Mouse (Mus musculus) limb, embryonic 15.5 days (tissue): ENCODE data around the gene Samd5. TPM values are rescaled to one million over a fixed set of nuclear protein-coding genes. Genes with fewer than 3 reads are reported as not detected.

Experiments used
- ATAC-seq: fragments of 200-750 bp; cut with Nextera tagmentation; 2 replicates; pipeline ENCODE4 v1.8.0; 2017; ENCODE audit warnings: low read depth, moderate TSS enrichment; ENCODE audit not compliant: insufficient number of reproducible peaks, low FRiP score, low TSS enrichment
- H3K27ac ChIP-seq: fragments of 300-500 bp; sonication (generic); 2 replicates; pipeline ENCODE4 v1.5.1; 2015; ENCODE audit warnings: moderate library complexity, mild to moderate bottlenecking, inconsistent platforms
- H3K27me3 ChIP-seq: fragments of 300-500 bp; sonication (generic); 2 replicates; pipeline ENCODE4 v1.6.1; 2015; ENCODE audit warnings: inconsistent platforms
- H3K36me3 ChIP-seq: fragments of 300-500 bp; sonication (generic); 2 replicates; pipeline ENCODE4 v1.6.1; 2015; ENCODE audit warnings: inconsistent platforms
- H3K4me1 ChIP-seq: fragments of 300-500 bp; sonication (generic); 2 replicates; pipeline ENCODE4 v1.6.1; 2015; ENCODE audit warnings: inconsistent platforms
- H3K4me2 ChIP-seq: fragments of 300-500 bp; sonication (generic); 2 replicates; pipeline ENCODE4 v1.6.1; 2015; ENCODE audit warnings: mild to moderate bottlenecking, inconsistent platforms
- H3K4me3 ChIP-seq: fragments of 300-500 bp; sonication (generic); 2 replicates; pipeline ENCODE4 v1.5.1; 2015; ENCODE audit warnings: mild to moderate bottlenecking, inconsistent platforms
- H3K9ac ChIP-seq: fragments of 300-500 bp; sonication (generic); 2 replicates; pipeline ENCODE4 v1.6.1; 2015; ENCODE audit warnings: inconsistent platforms
- H3K9me3 ChIP-seq: fragments of 300-500 bp; sonication (generic); 2 replicates; pipeline ENCODE4 v1.6.1; 2016; ENCODE audit warnings: inconsistent platforms
- WGBS: fragments of 180-500 bp; shearing (Covaris S2); methylation state at CpG from one replicate; pipeline ENCODE4 v1.1.7; 2015; 5-methylcytosine and 5-hydroxymethylcytosine counted together
- polyA plus RNA-seq: library from polyadenylated mRNA; unstranded; fragments of >200 nt; fragmentation: Nextera tagmentation; extraction: Ambion mirVana; gene quantifications from 2 replicates; pipeline ENCODE4 v1.2.1, GENCODE M21; 2015

Gene Samd5
- 8.9 and 9.1 TPM in 2 replicates for polyA plus RNA-seq

DNA sequence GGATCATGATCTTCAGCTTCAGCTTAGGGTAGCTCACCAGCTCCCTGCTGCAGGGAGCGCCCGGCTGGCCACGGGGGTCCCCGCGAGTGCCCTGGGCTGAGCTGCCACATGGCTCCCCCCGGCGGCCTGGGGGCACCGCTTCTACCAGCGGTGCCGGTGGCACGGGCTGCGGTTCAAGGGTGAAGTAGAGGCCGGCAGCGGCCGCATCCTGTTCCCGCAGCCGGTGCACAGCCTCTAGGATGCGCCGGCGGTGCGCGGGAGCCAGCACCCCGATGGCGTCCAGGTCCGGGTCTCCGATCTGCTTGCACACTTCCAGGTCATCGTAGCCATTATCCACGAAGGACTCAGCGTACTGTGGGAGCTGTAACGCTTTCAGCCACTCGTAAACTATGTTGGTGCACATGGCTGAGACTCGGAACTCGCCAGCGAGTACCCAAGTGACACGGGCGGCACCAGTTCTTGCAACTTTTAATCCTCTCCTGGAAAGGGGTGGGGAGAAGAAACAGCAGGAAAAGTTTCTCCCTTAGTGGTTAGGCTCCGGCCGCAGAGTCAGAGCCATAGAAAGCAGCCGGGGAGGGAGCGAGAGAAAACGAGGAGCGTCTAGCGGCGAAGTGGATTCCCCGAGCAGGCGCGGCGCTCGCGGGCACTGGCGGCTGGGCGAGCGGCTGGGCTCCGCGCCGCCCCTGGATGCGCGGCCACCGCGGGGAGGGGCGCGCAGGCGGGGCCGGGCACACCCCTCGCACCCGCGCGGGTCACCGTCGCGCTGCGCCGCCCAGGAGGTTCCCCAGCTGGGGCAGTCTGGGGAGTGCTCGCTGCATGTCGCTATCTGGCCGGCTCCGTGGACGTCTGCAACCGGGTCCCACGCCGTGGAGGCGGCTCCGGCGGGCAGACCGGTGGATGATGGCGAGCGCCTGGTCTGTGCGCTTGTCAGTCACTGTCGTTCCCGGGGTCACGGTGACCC, at the start of gene Samd5:
Gene Samd5, minus strand, starts transcription at position 648 of the 961 bp plus-strand sequence.
- peak; percentile 71 for ATAC-seq
- H3K9me3 ChIP-seq: no peaks in the 10 kb centered on the region
- H3K27ac ChIP-seq: peak within 1 kb of the TSS; percentile 43
- peak within 1 kb of the TSS; percentile 95 for H3K4me2 ChIP-seq
- peak within 1 kb of the TSS; percentile 64 for H3K9ac ChIP-seq
- under 1% methylated on average over 87 of the region's 91 CpGs for WGBS
- H3K36me3 ChIP-seq: no peaks in the 10 kb centered on the region
- peaks cover 22% of the 10 kb centered on the region for H3K4me1 ChIP-seq
- H3K27me3 ChIP-seq: no peaks in the 10 kb centered on the region; the same call in 1 of the 2 replicates
- H3K4me3 ChIP-seq: peak within 1 kb of the TSS; percentile 57

DNA sequence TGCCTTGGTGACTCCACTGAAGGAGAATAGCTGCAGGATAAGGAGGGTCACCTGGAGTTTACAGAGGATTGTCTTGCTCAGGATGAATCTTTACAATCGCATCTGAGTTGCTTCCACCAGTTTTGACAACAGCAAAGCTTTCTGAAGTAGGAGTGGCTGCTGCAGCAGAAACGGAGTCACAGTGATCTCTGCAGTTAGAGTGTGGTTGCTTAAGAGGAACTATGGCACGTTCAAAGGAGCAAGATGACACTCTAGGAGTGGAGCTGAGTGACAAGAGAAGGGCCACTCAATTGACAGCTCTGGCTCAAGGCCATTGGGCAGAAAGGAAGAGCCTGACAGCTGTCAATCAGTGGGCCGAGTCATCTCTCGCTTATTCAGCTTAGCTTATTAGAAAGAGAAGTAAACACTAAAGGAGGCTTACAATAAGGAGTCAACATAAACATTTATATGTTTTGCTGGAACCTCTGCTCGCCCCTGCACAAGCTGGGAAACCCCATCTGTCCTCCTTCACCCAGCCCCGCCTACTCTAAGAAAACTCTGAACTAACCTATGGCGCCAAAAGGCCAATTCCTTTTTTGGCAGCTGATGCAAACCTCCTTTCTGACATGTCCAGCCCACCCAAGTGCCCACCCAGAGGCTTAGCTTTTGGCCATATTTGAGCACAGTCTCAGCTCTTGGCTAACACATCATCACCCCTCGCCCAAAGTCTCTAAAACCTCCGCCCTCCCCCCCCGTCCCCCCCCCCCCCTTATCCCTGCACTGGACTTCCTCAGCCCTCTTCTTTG, 47.7 kb upstream of the Samd5 start:
- H3K27ac ChIP-seq: no peak overlapping the region
- 77% methylated on average over 11 of the region's 11 CpGs for WGBS

DNA sequence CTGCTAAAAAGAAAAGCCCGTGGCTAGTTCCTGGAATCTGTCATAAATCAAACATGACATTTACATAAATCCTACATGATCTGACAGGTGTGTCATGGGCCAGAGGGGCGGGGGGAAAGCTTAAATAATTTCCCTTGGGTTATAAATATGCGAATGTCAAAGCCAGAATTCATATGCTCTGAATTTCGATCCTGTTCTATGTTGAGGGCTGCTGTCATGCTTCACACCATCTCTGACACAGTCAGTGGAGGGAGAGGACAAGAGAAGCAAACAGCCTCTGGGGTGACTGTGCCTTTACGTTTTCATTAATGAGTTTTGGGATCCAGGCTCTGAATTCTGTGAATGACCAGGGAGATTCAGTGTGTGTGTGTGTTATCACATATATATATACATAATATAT, 45.0 kb upstream of the Samd5 start:
- H3K9me3 ChIP-seq: no peaks in the 10 kb centered on the region
- no peaks in the 10 kb centered on the region for H3K27me3 ChIP-seq
- H3K9ac ChIP-seq: no peak overlapping the region
- no peak overlapping the region for H3K4me2 ChIP-seq
- H3K4me3 ChIP-seq: no peak overlapping the region
- H3K4me1 ChIP-seq: no peaks in the 10 kb centered on the region
- 55% methylated on average over 5 of the region's 5 CpGs for WGBS
- ATAC-seq: no peak
- no peaks in the 10 kb centered on the region for H3K36me3 ChIP-seq
- H3K27ac ChIP-seq: no peak overlapping the region

More for the DNA sequence above, 47.7 kb upstream of the Samd5 start:
- H3K4me2 ChIP-seq: no peak overlapping the region
- no peak overlapping the region for H3K9ac ChIP-seq
- no peaks in the 10 kb centered on the region for H3K4me1 ChIP-seq
- H3K27me3 ChIP-seq: no peaks in the 10 kb centered on the region
- ATAC-seq: no peak
- H3K4me3 ChIP-seq: no peak overlapping the region
- no peaks in the 10 kb centered on the region for H3K9me3 ChIP-seq
- H3K36me3 ChIP-seq: no peaks in the 10 kb centered on the region

DNA sequence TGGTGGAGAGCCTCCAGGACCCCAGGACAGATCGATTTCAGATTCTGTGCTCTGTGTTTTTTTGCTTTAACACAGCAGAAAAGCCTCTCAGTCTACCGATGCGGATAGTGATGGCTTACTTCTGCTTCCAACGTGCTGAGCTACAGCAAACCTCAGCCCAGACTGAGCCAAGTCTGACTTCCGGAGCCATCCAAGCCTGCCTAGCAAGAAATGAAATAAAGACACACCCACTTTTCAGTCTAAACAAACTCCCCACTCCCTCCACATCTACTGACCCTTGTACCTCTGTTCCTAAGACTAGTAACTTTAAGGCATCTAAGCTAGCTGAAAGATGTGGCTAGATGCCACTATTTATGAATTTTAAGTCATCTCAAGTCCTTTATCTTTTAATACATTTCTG, 43.1 kb upstream of the Samd5 start:
- Histone ChIP-seq H3K4me1 (no peaks in the 10 kb centered on the region), H3K4me2 (no peak overlapping the region), H3K36me3 (no peaks in the 10 kb centered on the region), H3K4me3 (no peak overlapping the region), H3K9ac (no peak overlapping the region), H3K9me3 (no peaks in the 10 kb centered on the region), H3K27me3 (no peaks in the 10 kb centered on the region), H3K27ac (no peak overlapping the region)
- ATAC-seq: no peak
- 59% methylated on average over 5 of the region's 5 CpGs for WGBS

DNA sequence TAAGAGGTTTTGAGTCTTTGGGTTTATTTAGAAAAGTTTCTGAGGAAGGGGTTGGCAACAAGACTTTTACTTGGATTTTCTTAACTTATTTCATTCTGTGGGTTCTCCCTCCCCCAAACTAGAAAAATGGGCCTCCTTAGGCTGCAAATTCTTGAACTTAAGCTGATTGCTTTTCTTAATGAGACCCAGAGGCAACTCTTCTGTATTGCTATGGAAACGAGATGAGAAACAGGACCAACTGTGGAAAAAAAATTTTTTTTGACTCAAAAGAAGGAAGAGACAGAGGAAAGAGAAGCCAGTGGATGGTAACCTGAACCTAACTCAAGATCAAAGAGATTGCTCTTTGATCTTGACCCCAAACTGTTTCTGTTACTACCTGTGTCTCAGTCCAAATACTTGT, 29.9 kb upstream of the Samd5 start:
- no peaks in the 10 kb centered on the region for H3K36me3 ChIP-seq
- no peaks in the 10 kb centered on the region for H3K9me3 ChIP-seq
- no peak overlapping the region for H3K9ac ChIP-seq
- WGBS: 18% methylated on average over 1 of the region's 1 CpGs
- no peak overlapping the region; the same call in 1 of the 2 replicates for H3K27ac ChIP-seq
- 0 out of 2 replicates have a peak, but pooled peaks cover 3% of the 10 kb centered on the region for H3K4me1 ChIP-seq
- no peak overlapping the region for H3K4me2 ChIP-seq
- no peak for ATAC-seq
- no peaks in the 10 kb centered on the region for H3K27me3 ChIP-seq
- no peak overlapping the region for H3K4me3 ChIP-seq

DNA sequence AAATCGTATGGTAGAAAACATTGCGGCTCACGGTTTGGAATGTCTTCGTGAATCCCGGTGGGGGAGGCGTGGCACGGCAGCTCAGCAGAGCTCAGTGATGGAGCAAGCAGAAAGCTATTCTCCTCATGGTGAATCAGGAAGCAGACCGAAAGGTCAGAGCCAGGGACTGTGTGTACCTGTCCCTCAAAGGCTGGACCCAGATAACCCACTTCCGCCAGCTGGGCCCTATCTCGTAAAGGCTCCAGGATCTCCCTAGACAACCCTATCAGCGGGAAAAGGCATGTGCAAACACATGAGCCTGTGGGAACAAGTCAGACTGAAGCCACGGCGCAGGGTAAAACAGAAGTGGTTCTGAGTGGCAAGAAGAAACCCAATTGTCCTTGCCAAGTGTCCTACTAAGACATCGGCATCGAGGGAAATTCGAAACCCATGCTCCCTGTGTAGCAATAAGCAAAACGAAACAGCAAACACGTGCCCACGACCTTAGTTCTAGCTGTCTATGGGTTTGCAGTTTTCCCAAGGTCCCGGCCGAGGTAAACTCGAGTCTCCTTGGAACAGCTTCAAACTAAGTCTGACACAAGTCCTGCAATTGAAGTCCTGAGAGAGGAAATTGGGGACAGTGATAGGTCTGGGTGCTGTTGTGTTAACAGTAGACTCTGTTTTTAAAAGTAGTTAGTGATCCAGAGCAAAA, 24.2 kb upstream of the Samd5 start:
- WGBS: 85% methylated on average over 22 of the region's 22 CpGs
- ATAC-seq: no peak
- Histone ChIP-seq H3K27ac (no peak overlapping the region), H3K4me1 (no peaks in the 10 kb centered on the region), H3K9me3 (no peaks in the 10 kb centered on the region), H3K4me2 (no peak overlapping the region), H3K9ac (no peak overlapping the region), H3K27me3 (no peaks in the 10 kb centered on the region), H3K36me3 (no peaks in the 10 kb centered on the region), H3K4me3 (no peak overlapping the region)

DNA sequence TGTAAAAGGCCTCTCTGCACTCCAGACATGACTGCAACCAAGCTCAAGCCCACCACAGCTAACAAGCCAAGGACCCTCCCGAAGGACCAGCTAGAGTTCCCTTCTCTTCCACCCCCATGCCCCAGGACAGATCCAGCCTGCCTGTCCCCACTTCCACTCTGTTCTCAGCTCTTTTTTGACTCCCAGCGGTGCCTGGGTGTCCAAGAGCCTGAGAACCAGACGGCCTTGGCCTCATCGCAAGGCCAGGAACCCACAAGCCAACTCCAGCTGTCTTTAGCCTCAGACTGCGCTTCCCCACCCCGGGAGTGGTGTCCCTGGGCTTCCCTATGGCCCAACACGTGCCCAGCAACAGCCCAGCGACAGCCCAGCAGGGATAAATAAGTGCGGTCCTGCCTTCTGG, 23.1 kb upstream of the Samd5 start:
- no peaks in the 10 kb centered on the region for H3K9me3 ChIP-seq
- 82% methylated on average over 9 of the region's 9 CpGs for WGBS
- no peak overlapping the region for H3K27ac ChIP-seq
- no peaks in the 10 kb centered on the region for H3K36me3 ChIP-seq
- H3K4me1 ChIP-seq: no peaks in the 10 kb centered on the region
- H3K27me3 ChIP-seq: no peaks in the 10 kb centered on the region
- no peak for ATAC-seq
- no peak overlapping the region for H3K4me2 ChIP-seq
- no peak overlapping the region for H3K4me3 ChIP-seq
- no peak overlapping the region for H3K9ac ChIP-seq

GRCm38 (mm10) chr10:9696543-9697141, 21.6 kb upstream of the Samd5 start:
- H3K27me3 ChIP-seq: no peaks in the 10 kb centered on the region
- no peaks in the 10 kb centered on the region for H3K4me1 ChIP-seq
- H3K36me3 ChIP-seq: no peaks in the 10 kb centered on the region
- no peak for ATAC-seq
- H3K4me2 ChIP-seq: no peak overlapping the region
- no peak overlapping the region for H3K4me3 ChIP-seq
- H3K9ac ChIP-seq: no peak overlapping the region
- WGBS: 33% methylated on average over 6 of the region's 6 CpGs
- H3K9me3 ChIP-seq: no peaks in the 10 kb centered on the region
- no peak overlapping the region for H3K27ac ChIP-seq

DNA sequence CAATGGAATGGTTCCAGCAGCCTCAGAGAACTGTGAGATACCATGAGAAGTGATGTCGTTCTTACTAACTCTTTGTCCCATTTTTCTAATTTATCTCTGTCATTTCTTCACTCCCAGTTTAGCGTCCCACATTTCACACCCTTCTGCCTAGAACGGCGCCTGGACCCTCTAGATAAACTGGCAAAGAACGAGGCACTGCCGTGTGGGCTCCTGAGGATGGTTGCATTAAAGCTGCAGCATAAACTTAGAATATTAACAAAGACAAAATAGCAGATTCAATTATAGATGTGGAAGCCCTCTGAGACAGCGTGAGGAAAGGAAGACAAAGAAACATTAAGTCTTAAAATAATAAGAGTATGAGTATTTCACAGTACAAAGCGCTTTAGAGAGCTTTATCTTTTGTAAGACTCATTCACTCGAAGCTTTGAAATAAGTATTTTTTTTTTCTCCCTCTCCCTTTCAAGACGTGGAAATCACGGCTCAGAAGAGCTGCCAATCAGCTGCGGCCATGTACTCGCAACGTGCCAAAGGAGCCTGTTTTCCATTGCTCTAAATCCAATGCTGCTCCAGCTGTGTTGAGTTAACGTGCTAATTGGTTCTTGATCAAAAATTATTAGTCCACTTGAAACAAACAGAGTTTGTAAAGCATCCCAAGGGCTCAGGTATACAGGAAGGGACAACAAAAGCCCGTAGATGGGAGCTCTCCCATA, 19.1 kb upstream of the Samd5 start:
- H3K4me3 ChIP-seq: no peak overlapping the region
- 58% methylated on average over 16 of the region's 16 CpGs for WGBS
- H3K9me3 ChIP-seq: no peaks in the 10 kb centered on the region
- H3K4me2 ChIP-seq: no peak overlapping the region
- H3K4me1 ChIP-seq: no peaks in the 10 kb centered on the region
- H3K9ac ChIP-seq: no peak overlapping the region
- H3K27ac ChIP-seq: no peak overlapping the region
- no peaks in the 10 kb centered on the region for H3K36me3 ChIP-seq
- no peaks in the 10 kb centered on the region for H3K27me3 ChIP-seq
- ATAC-seq: no peak

- Histone ChIP-seq H3K36me3 (no peaks in the 10 kb centered on the region), H3K27me3 (no peaks in the 10 kb centered on the region), H3K4me2 (no peak overlapping the region), H3K9me3 (no peaks in the 10 kb centered on the region), H3K27ac (no peak overlapping the region), H3K4me3 (no peak overlapping the region), H3K4me1 (peaks cover 7% of the 10 kb centered on the region), H3K9ac (no peak overlapping the region)
- WGBS: 86% methylated on average over 6 of the region's 6 CpGs
- no peak for ATAC-seq
These were observed 5.9 kb upstream of the Samd5 start for GRCm38 (mm10) chr10:9680928-9681327.

GRCm38 (mm10) chr10:9679911-9680310, 4.9 kb upstream of the Samd5 start:
- no peaks in the 10 kb centered on the region for H3K27me3 ChIP-seq
- ATAC-seq: no peak
- no peak overlapping the region for H3K4me3 ChIP-seq
- peaks cover 12% of the 10 kb centered on the region for H3K4me1 ChIP-seq
- H3K36me3 ChIP-seq: no peaks in the 10 kb centered on the region
- 61% methylated on average over 5 of the region's 5 CpGs for WGBS
- no peak overlapping the region for H3K9ac ChIP-seq
- H3K4me2 ChIP-seq: no peak overlapping the region
- no peaks in the 10 kb centered on the region for H3K9me3 ChIP-seq
- H3K27ac ChIP-seq: no peak overlapping the region
